Mouse (Mus musculus): ENCODE measurements at regions not wholly inside any gene's neighbourhood (a gene's known extent, or its start where the extent isn't known, plus 50 kb on each side); places are given as distances from the start of the nearest gene placed in this dataset.

- DNase-seq (ENCODE audit: low read depth, low spot score) = no peak
These were observed 231.9 kb upstream of the Cdh4 start for GRCm38 (mm10) chr2:179210164-179210805.

GRCm38 (mm10) chr2:179216773-179217172 lies 225.5 kb upstream of the Cdh4 start:
- DNase-seq (ENCODE audit: low read depth, low spot score) = no peak

- no peak for DNase-seq (ENCODE audit: low read depth, low spot score)
These were observed 214.1 kb upstream of the Cdh4 start for GRCm38 (mm10) chr2:179228096-179228495.

- DNase-seq (ENCODE audit: low read depth, low spot score) = no peak
These were observed 210.4 kb upstream of the Cdh4 start for GRCm38 (mm10) chr2:179231708-179232354.

GRCm38 (mm10) chr2:179238166-179238565 lies 204.1 kb upstream of the Cdh4 start:
- no peak for DNase-seq (ENCODE audit: low read depth, low spot score)

GRCm38 (mm10) chr2:179260892-179261291 lies 181.3 kb upstream of the Cdh4 start:
- DNase-seq (ENCODE audit: low read depth, low spot score) = no peak

- DNase-seq (ENCODE audit: low read depth, low spot score) = peak; percentile 11
These were observed 178.3 kb upstream of the Cdh4 start for GRCm38 (mm10) chr2:179263888-179264287.

- no peak for DNase-seq (ENCODE audit: low read depth, low spot score)
These were observed 176.8 kb upstream of the Cdh4 start for GRCm38 (mm10) chr2:179265436-179265835.

- no peak for DNase-seq (ENCODE audit: low read depth, low spot score)
These were observed 164.9 kb upstream of the Cdh4 start for GRCm38 (mm10) chr2:179277204-179277886.

GRCm38 (mm10) chr2:179277887-179278282 lies 164.3 kb upstream of the Cdh4 start:
- no peak for DNase-seq (ENCODE audit: low read depth, low spot score)

GRCm38 (mm10) chr2:179282276-179282675 lies 160.0 kb upstream of the Cdh4 start:
- DNase-seq (ENCODE audit: low read depth, low spot score) = no peak

- DNase-seq (ENCODE audit: low read depth, low spot score) = no peak
These were observed 151.8 kb upstream of the Cdh4 start for GRCm38 (mm10) chr2:179290394-179290793.

- no peak for DNase-seq (ENCODE audit: low read depth, low spot score)
These were observed 151.1 kb upstream of the Cdh4 start for GRCm38 (mm10) chr2:179291046-179291563.

GRCm38 (mm10) chr2:179291958-179292357 lies 150.3 kb upstream of the Cdh4 start:
- no peak for DNase-seq (ENCODE audit: low read depth, low spot score)

- DNase-seq (ENCODE audit: low read depth, low spot score) = no peak
These were observed 149.7 kb upstream of the Cdh4 start for GRCm38 (mm10) chr2:179292566-179292965.

GRCm38 (mm10) chr2:179293114-179293513 lies 149.1 kb upstream of the Cdh4 start:
- DNase-seq (ENCODE audit: low read depth, low spot score) = no peak

GRCm38 (mm10) chr2:179297057-179297456 lies 145.2 kb upstream of the Cdh4 start:
- DNase-seq (ENCODE audit: low read depth, low spot score) = no peak

GRCm38 (mm10) chr2:179303765-179304164 lies 138.5 kb upstream of the Cdh4 start:
- DNase-seq (ENCODE audit: low read depth, low spot score) = no peak

- DNase-seq (ENCODE audit: low read depth, low spot score) = peak; percentile 65
These were observed 134.8 kb upstream of the Cdh4 start for GRCm38 (mm10) chr2:179307286-179307931.

GRCm38 (mm10) chr2:179307932-179308303 lies 134.3 kb upstream of the Cdh4 start:
- DNase-seq (ENCODE audit: low read depth, low spot score) = peak; percentile 13

GRCm38 (mm10) chr2:179318046-179318445 lies 124.2 kb upstream of the Cdh4 start:
- DNase-seq (ENCODE audit: low read depth, low spot score) = no peak

- no peak for DNase-seq (ENCODE audit: low read depth, low spot score)
These were observed 117.0 kb upstream of the Cdh4 start for GRCm38 (mm10) chr2:179325242-179325641.

Data from R1 (cell line).